Mouse (Mus musculus) embryonic fibroblast, embryonic 13.5 days (primary cell): ENCODE data around the gene Syngap1. TPM values are rescaled to one million over a fixed set of nuclear protein-coding genes. Genes with fewer than 3 reads are reported as not detected.

Experiments
- H3K27ac ChIP-seq: 2 replicates; pipeline ENCODE4 v1.5.1; 2012; ENCODE audit warnings: low read length, control low read depth, inconsistent platforms; ENCODE audit not compliant: insufficient read depth
- H3K4me1 ChIP-seq: 2 replicates; pipeline ENCODE4 v1.6.1; 2011; ENCODE audit warnings: low read length; ENCODE audit not compliant: control insufficient read depth, insufficient read depth
- H3K4me3 ChIP-seq: 2 replicates; pipeline ENCODE4 v1.5.1; 2011; ENCODE audit warnings: mild to moderate bottlenecking, control low read depth, low read length; ENCODE audit not compliant: insufficient read depth
- CTCF ChIP-seq: IDR thresholded peaks from 2 replicates; pipeline ENCODE4 v1.5.1; 2011; ENCODE audit warnings: mild to moderate bottlenecking, control low read depth, low read length, moderate library complexity, borderline replicate concordance; ENCODE audit not compliant: insufficient read depth
- POLR2A ChIP-seq: IDR thresholded peaks from 2 replicates; pipeline ENCODE4 v1.6.1; 2011; ENCODE audit warnings: low read depth, mild to moderate bottlenecking, control low read depth, low read length, moderate library complexity
- polyA plus RNA-seq: library from polyadenylated mRNA; stranded (reverse); fragments of >200 nt; gene quantifications from 2 replicates; pipeline ENCODE4 v1.2.4, GENCODE M21; 2011; ENCODE audit warnings: low read depth; ENCODE audit not compliant: missing spikeins, insufficient read length

The Syngap1 gene
- polyA plus RNA-seq, 1 experiment, result 52.2 TPM

DNA sequence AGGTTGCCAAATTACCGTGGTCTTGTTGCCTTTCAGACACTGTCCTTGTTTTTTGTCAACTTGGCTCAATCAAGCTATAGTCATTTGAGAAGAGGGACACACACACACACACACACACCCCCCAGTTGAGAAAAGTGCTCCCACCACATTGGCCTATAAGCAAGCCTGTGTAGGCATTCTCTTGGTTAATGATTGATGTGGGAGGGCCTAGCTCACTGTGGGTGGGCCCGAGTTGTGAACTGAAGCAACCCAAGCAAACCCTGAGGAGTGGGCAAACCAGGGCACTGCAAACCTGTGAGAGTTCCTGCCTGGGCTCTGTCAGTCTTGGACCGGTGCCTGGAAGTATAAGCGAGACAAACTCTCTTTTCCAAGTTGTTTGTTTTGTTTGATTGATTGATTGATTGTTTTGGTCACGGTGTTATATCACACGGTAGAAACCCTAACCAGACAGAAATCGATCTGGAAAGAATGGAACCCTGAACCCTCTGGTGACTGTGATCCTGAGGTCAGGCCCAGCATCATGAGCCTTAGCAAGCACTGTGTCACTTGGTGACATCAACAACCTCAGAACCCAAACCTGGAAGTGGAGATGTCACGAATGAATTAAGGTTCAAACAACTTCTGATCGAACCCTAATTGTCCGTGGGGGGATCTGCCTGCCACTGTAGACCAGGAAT, 44.6 kb downstream of the Syngap1 start:
- no peak overlapping the region for H3K4me3 ChIP-seq
- no peak for TF ChIP-seq CTCF
- TF ChIP-seq POLR2A, result no peak
- no peaks in the 10 kb centered on the region for H3K4me1 ChIP-seq
- no peak overlapping the region for H3K27ac ChIP-seq

GRCm38 (mm10) chr17:26990521-26990920, 49.5 kb downstream of the Syngap1 start:
- no peak overlapping the region for H3K4me3 ChIP-seq
- H3K4me1 ChIP-seq, result no peaks in the 10 kb centered on the region
- no peak overlapping the region for H3K27ac ChIP-seq
- TF ChIP-seq POLR2A (no peak), CTCF (no peak)

DNA sequence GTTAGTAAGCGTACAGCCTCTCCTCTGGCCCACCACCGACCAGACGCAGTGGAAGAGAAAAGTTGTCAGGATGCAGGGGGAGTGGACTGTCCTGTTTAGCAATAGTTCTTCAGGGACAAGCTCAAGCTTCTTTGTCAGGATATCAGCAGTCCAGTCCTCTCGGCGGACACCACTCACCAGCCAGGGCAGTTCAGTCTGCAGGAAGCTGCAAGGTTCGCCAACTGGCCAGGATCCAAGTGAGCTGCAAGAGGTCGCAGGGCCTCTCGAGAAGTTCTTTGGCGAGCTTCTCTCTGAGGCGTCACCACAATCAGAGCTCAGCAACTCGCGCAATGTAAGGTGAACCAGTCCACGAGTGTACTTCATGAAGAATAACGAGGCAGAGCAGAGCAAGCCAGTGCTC, 53.4 kb downstream of the Syngap1 start:
- no peak overlapping the region for H3K4me3 ChIP-seq
- H3K4me1 ChIP-seq, result no peaks in the 10 kb centered on the region
- TF ChIP-seq POLR2A (no peak), CTCF (no peak)
- H3K27ac ChIP-seq, result no peak overlapping the region

DNA sequence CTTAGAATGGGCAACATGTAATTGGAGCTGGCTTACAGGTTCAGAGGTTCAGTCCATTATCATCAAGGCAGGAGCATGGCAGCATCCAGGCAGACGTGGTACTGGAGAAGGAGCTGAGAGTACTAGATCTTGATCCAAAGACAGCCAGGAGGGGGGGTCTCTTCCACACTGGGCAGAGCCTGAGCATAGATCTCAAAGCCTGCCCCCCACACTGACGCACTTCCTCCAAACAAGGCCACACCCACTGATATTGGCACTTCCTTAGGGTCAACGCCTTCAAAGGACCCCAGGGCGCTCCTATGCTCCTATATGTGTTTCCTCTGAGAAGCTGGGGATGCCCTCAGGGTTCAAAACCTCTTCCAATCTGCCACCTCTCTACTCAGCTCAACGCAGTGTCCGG, 54.0 kb downstream of the Syngap1 start:
- Histone ChIP-seq H3K27ac (no peak overlapping the region), H3K4me3 (no peak overlapping the region), H3K4me1 (no peaks in the 10 kb centered on the region)
- no peak for TF ChIP-seq POLR2A

DNA sequence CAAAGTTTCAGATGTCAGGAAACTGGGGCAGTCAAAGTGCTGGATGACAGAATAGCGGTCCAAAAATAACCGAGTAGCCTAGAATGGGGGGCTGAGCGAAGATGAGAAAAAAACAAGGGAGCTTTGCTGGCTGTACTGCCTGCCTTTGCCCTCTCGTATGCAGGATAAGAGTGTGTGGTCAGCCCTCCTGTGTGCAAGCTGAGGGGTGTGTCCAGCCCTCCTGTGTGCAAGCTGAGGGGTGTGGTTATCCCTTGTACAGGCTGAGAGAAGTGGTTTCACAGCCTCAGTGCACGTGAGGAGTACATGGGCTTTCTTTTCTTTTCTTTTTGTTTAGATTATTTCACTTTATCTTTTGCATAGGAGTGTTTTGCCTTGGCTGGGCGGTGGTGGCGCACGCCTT, 54.5 kb downstream of the Syngap1 start:
- H3K27ac ChIP-seq, result no peak overlapping the region

GRCm38 (mm10) chr17:26997661-26998060, 56.6 kb downstream of the Syngap1 start:
- Histone ChIP-seq H3K4me1 (no peaks in the 10 kb centered on the region), H3K27ac (no peak overlapping the region), H3K4me3 (no peak overlapping the region)
- TF ChIP-seq CTCF (no peak), POLR2A (no peak)

More for the DNA sequence above, 54.5 kb downstream of the Syngap1 start:
- H3K4me1 ChIP-seq, result no peaks in the 10 kb centered on the region
- TF ChIP-seq POLR2A (no peak), CTCF (no peak)
- H3K4me3 ChIP-seq, result no peak overlapping the region

GRCm38 (mm10) chr17:26998283-26998682, 57.2 kb downstream of the Syngap1 start:
- no peaks in the 10 kb centered on the region for H3K4me1 ChIP-seq
- TF ChIP-seq POLR2A, result no peak
- TF ChIP-seq CTCF, result no peak
- no peak overlapping the region for H3K27ac ChIP-seq
- H3K4me3 ChIP-seq, result no peak overlapping the region

GRCm38 (mm10) chr17:26999996-27000395, 58.9 kb downstream of the Syngap1 start:
- TF ChIP-seq POLR2A, result no peak
- TF ChIP-seq CTCF, result no peak
- Histone ChIP-seq H3K4me1 (no peaks in the 10 kb centered on the region), H3K27ac (no peak overlapping the region), H3K4me3 (no peak overlapping the region)

GRCm38 (mm10) chr17:27001151-27001550, 60.1 kb downstream of the Syngap1 start:
- no peak overlapping the region for H3K4me3 ChIP-seq
- no peaks in the 10 kb centered on the region for H3K4me1 ChIP-seq
- H3K27ac ChIP-seq, result no peak overlapping the region
- TF ChIP-seq CTCF, result no peak
- no peak for TF ChIP-seq POLR2A

GRCm38 (mm10) chr17:27001889-27002288, 60.8 kb downstream of the Syngap1 start:
- TF ChIP-seq CTCF, result no peak
- TF ChIP-seq POLR2A, result no peak
- no peak overlapping the region for H3K4me3 ChIP-seq
- no peaks in the 10 kb centered on the region for H3K4me1 ChIP-seq
- H3K27ac ChIP-seq, result no peak overlapping the region
